Mouse (Mus musculus): ENCODE measurements around the gene Slc27a1.

DNA sequence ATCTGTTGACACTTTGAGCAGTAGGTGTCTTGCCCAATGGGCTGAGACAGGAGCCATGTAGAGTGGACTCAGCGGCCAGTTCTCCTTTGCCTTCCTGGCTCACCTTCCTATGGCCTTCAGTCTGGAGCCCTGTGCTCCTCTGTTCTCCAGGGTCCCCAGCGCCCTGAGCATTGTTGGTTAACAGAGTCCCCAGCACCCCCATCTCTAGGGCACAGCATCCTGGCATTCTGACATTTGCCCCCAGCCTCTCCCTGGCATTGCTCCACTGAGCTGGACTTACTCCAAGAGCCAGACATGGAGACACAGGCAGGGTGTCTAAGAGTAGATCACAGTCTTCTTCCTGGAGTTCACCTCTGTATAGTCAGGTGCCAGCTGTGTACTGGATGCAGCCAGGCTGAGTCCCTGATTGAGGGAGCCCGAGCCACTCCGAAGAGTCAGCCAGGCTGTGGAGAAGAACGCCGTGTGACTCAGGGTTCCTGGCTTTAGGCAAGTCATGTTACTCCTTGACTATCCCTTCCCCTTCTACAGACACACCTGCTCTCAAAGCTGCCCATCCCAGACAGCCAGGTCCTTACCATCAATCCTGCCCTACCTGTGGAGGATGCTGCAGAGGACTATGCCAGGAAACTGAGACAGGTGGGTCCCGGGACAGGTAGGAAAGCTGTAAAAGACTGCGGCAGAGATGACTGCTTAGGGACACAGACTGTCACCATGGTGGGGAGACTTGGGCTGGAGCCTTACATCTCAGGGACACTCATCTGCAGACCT lies 25.1 kb downstream of the Slc27a1 start:
- TF ChIP-seq POLR2A (IDR thresholded peaks at IDR 0.05; ENCODE audit: low read depth, low read length) (no peak; the same call in none of the 2 replicates), CTCF (IDR thresholded peaks at IDR 0.05; ENCODE audit: borderline replicate concordance, insufficient read depth, low read length) (no peak)
